Mouse (Mus musculus) G1E (cell line): ENCODE measurements around the gene Fxyd1.

Experiments used
- CTCF ChIP-seq: IDR thresholded peaks from 2 replicates; pipeline ENCODE4 v1.5.1; 2012; ENCODE audit warnings: low read depth, low read length, inconsistent platforms, mixed read lengths
- GATA1 ChIP-seq: IDR thresholded peaks from 2 replicates; pipeline ENCODE4 v1.6.1; 2012; ENCODE audit warnings: borderline replicate concordance, low read length, inconsistent platforms, mixed read lengths
- GATA2 ChIP-seq: IDR thresholded peaks from 2 replicates; pipeline ENCODE4 v1.6.1; 2012; ENCODE audit warnings: low read depth, low read length, inconsistent platforms, borderline replicate concordance
- POLR2AphosphoS5 ChIP-seq: IDR thresholded peaks from 2 replicates; pipeline ENCODE4 v1.6.1; 2012; ENCODE audit warnings: low read depth, low read length, inconsistent platforms; ENCODE audit not compliant: insufficient replicate concordance
- TAL1 ChIP-seq: conservative IDR thresholded peaks from 2 replicates; pipeline ENCODE4 v1.6.1; 2012; ENCODE audit warnings: low read depth, low read length, inconsistent platforms, mixed read lengths

- no peak for TF ChIP-seq CTCF
- TF ChIP-seq GATA1, result no peak
- no peak for TF ChIP-seq TAL1
- no peak for TF ChIP-seq GATA2
- TF ChIP-seq POLR2AphosphoS5, result no peak
Observed at GRCm38 (mm10) chr7:31080611-31081010, 23.6 kb upstream of the Fxyd1 start.
